ENCODE assay signal across 31 mouse cellular contexts in the genomic region with DNA sequence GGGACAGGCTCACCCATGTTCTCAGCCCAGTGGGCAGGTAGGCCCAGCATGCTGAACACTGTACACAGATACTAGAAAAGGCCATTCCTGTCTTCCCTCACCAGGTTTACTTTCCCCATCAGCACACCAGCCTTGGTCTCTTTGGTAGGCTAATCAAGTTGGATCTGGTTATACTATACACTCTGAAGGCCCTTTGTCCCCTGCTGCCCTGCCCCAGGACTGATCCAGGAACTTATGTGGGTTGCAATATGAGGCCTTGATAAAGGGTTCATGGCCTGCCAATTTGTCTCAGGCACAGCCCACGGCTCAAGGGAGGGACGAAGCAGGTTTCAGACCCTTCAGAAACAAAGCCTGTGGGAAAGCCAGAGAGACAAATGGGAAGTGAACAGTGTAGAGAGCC. TPM values are rescaled to one million over a fixed set of nuclear protein-coding genes. Genes with fewer than 3 reads are reported as not detected.
DNase-seq lines count a peak whose midpoint lies in the region; ATAC-seq and TF ChIP-seq lines count a peak whose summit lies in the region.
"Had no signal": no experiment of that assay in that cellular context is flagged by ENCODE, and none has a peak within 500 bp of the region (broad histone marks: within the 10 kb centered on the region; RNA-seq: fewer than 3 reads in every experiment).

No protein-coding gene starts in this region.

- peaks cover 6% of the 10 kb centered on the region for H3K27me3 ChIP-seq in embryonic facial prominence, embryonic 13.5 days
- peaks cover 18% of the 10 kb centered on the region for H3K27me3 ChIP-seq in embryonic facial prominence, embryonic 10.5 days (replicated peaks; ENCODE audit: low read depth, poor library complexity, severe bottlenecking)
- no peaks in the 10 kb centered on the region for H3K27me3 ChIP-seq in intestine, postnatal 0 days (replicated peaks; ENCODE audit: control insufficient read depth, insufficient read depth, low read length)
- no peaks in the 10 kb centered on the region for H3K27me3 ChIP-seq in stomach, postnatal 0 days (ENCODE audit: control insufficient read depth, insufficient read depth, low read length)
- H3K27me3 ChIP-seq: CH12.LX; embryonic facial prominence, embryonic 15.5 days; forebrain, embryonic 15.5 days; Patski had no signal

- no peaks in the 10 kb centered on the region for H3K36me3 ChIP-seq in embryonic facial prominence, embryonic 13.5 days
- H3K36me3 ChIP-seq in embryonic facial prominence, embryonic 10.5 days (replicated peaks), result no peaks in the 10 kb centered on the region
- H3K36me3 ChIP-seq in intestine, postnatal 0 days (ENCODE audit: control insufficient read depth, insufficient read depth), result no peaks in the 10 kb centered on the region
- no peaks in the 10 kb centered on the region for H3K36me3 ChIP-seq in stomach, postnatal 0 days (ENCODE audit: control insufficient read depth, insufficient read depth, low read length)
- H3K36me3 ChIP-seq: embryonic facial prominence, embryonic 12.5 days; embryonic facial prominence, embryonic 15.5 days; forebrain, embryonic 15.5 days; G1E had no signal

- H3K4me1 ChIP-seq in embryonic facial prominence, embryonic 13.5 days, result peaks cover 6% of the 10 kb centered on the region; the same call in 1 of the 2 replicates
- H3K4me1 ChIP-seq in embryonic facial prominence, embryonic 10.5 days, result peaks cover 6% of the 10 kb centered on the region
- 0 out of 2 replicates have a peak, but pooled peaks cover under 1% of the 10 kb centered on the region for H3K4me1 ChIP-seq in intestine, postnatal 0 days (replicated peaks; ENCODE audit: control insufficient read depth, insufficient read depth, low read length)
- no peaks in the 10 kb centered on the region for H3K4me1 ChIP-seq in stomach, postnatal 0 days (replicated peaks; ENCODE audit: control insufficient read depth, insufficient read depth)

- TF ChIP-seq EP300 in stomach, postnatal 0 days (optimal IDR thresholded peaks at IDR 0.05), result no peak

- no peak for ATAC-seq in embryonic facial prominence, embryonic 13.5 days (ENCODE audit: insufficient number of reproducible peaks, insufficient read depth, low FRiP score, low TSS enrichment, low read depth)
- ATAC-seq in intestine, postnatal 0 days, result peak; percentile 35; the same call in 1 of the 2 replicates
- ATAC-seq in stomach, postnatal 0 days (ENCODE audit: low FRiP score, low TSS enrichment), result peak; percentile 24; the same call in 1 of the 2 replicates
- no peak for ATAC-seq in erythroblast, adult 5-6 weeks (replicated peaks; ENCODE audit: low FRiP score, poor library complexity, severe bottlenecking)
- ATAC-seq: activated CD4-positive, CD25-positive, alpha-beta regulatory T cell, adult 4 months; CD4-positive, CD25-positive, alpha-beta regulatory T cell, adult 4 months; forebrain, embryonic 13.5 days; forebrain, embryonic 15.5 days; Patski had no signal

- H3K9me3 ChIP-seq in embryonic facial prominence, embryonic 13.5 days, result no peaks in the 10 kb centered on the region
- H3K9me3 ChIP-seq in embryonic facial prominence, embryonic 10.5 days, result no peaks in the 10 kb centered on the region
- H3K9me3 ChIP-seq in intestine, postnatal 0 days (ENCODE audit: control insufficient read depth), result no peaks in the 10 kb centered on the region
- H3K9me3 ChIP-seq in stomach, postnatal 0 days (ENCODE audit: control insufficient read depth, low read length), result no peaks in the 10 kb centered on the region
- H3K9me3 ChIP-seq: embryonic facial prominence, embryonic 12.5 days; embryonic facial prominence, embryonic 15.5 days; forebrain, embryonic 13.5 days; forebrain, embryonic 15.5 days; G1E had no signal

- TF ChIP-seq CTCF in intestine, postnatal 0 days (IDR thresholded peaks at IDR 0.05; ENCODE audit: low read depth), result no peak
- TF ChIP-seq CTCF in stomach, postnatal 0 days (IDR thresholded peaks at IDR 0.05; ENCODE audit: low read depth), result no peak

- H3K27ac ChIP-seq in embryonic facial prominence, embryonic 13.5 days, result no peak overlapping the region
- no peak overlapping the region for H3K27ac ChIP-seq in embryonic facial prominence, embryonic 10.5 days (replicated peaks)
- peak overlapping the region; percentile 70 for H3K27ac ChIP-seq in intestine, postnatal 0 days (ENCODE audit: low read depth, low read length)
- no peak overlapping the region for H3K27ac ChIP-seq in stomach, postnatal 0 days (replicated peaks)
- H3K27ac ChIP-seq: embryonic facial prominence, embryonic 12.5 days; embryonic facial prominence, embryonic 15.5 days; forebrain, embryonic 13.5 days; forebrain, embryonic 15.5 days had no signal

- WGBS in embryonic facial prominence, embryonic 13.5 days, result 70% methylated on average over 2 of the region's 2 CpGs
- 79% methylated on average over 2 of the region's 2 CpGs for WGBS in embryonic facial prominence, embryonic 10.5 days
- WGBS in intestine, postnatal 0 days, result 41% methylated on average over 2 of the region's 2 CpGs
- WGBS in stomach, postnatal 0 days, result 60% methylated on average over 2 of the region's 2 CpGs

- H3K4me2 ChIP-seq in embryonic facial prominence, embryonic 13.5 days, result no peak overlapping the region
- H3K4me2 ChIP-seq in intestine, postnatal 0 days (replicated peaks; ENCODE audit: low read depth), result no peak overlapping the region
- H3K4me2 ChIP-seq in stomach, postnatal 0 days (replicated peaks; ENCODE audit: low read depth), result no peak overlapping the region
- H3K4me2 ChIP-seq: embryonic facial prominence, embryonic 12.5 days; embryonic facial prominence, embryonic 15.5 days; forebrain, embryonic 13.5 days; forebrain, embryonic 15.5 days had no signal

- H3K9ac ChIP-seq in embryonic facial prominence, embryonic 13.5 days, result 0 out of 2 replicates have a peak overlapping the region, but pooled peaks have one; percentile 16
- H3K9ac ChIP-seq in intestine, postnatal 0 days (ENCODE audit: low read depth, low read length), result no peak overlapping the region; the same call in 1 of the 2 replicates
- no peak overlapping the region for H3K9ac ChIP-seq in stomach, postnatal 0 days (ENCODE audit: low read length)
- H3K9ac ChIP-seq: embryonic facial prominence, embryonic 12.5 days; embryonic facial prominence, embryonic 15.5 days; forebrain, embryonic 13.5 days; forebrain, embryonic 15.5 days had no signal

- no peak for DNase-seq in embryonic facial prominence, embryonic 10.5 days (ENCODE audit: low spot score)
- DNase-seq in stomach, postnatal 0 days (ENCODE audit: low spot score), result no peak
- no peak for DNase-seq in adrenal gland, adult 2 months
- DNase-seq: adrenal gland, postnatal 10 days; adrenal gland, postnatal 25 days; B cell, adult 2 months; cerebellum, adult 11 months; cerebellum, adult 18-20 months; cerebellum, adult 8-10 months; cerebellum, adult 9-11 months; cerebellum, postnatal 14 days; cerebellum, postnatal 36 days; embryo, embryonic 11 days had no signal

- H3K4me3 ChIP-seq in embryonic facial prominence, embryonic 13.5 days, result no peak overlapping the region
- no peak overlapping the region for H3K4me3 ChIP-seq in embryonic facial prominence, embryonic 10.5 days
- H3K4me3 ChIP-seq in intestine, postnatal 0 days (ENCODE audit: low read depth, low read length), result no peak overlapping the region
- no peak overlapping the region for H3K4me3 ChIP-seq in stomach, postnatal 0 days (ENCODE audit: low read depth, low read length)
- H3K4me3 ChIP-seq: embryonic facial prominence, embryonic 12.5 days; embryonic facial prominence, embryonic 15.5 days; forebrain, embryonic 13.5 days; forebrain, embryonic 15.5 days had no signal

RNA-seq across cellular contexts. Expression of a gene that starts 4.2 kb away (rescaled TPM):
- polyA plus RNA-seq in embryonic facial prominence, embryonic 13.5 days (2015; fragmentation: Nextera tagmentation; extraction: Ambion mirVana), result 3.6 and 3.7 TPM in 2 replicates
- 0.24 and 0.65 TPM in 2 replicates for polyA plus RNA-seq in embryonic facial prominence, embryonic 10.5 days (2016; fragmentation: Nextera tagmentation; extraction: Ambion mirVana)
- polyA plus RNA-seq in intestine, postnatal 0 days (2015; fragmentation: Nextera tagmentation; extraction: Ambion mirVana), result 624 and 632 TPM in 2 replicates
- polyA plus RNA-seq in stomach, postnatal 0 days (2015; fragmentation: Nextera tagmentation; extraction: Ambion mirVana), result 281 and 316 TPM in 2 replicates
- total RNA-seq in adrenal gland, adult 2 months (2021), result 1 to 10 TPM; 1.1 to 3.2 TPM
- 1.9 and 6.1 TPM in 2 replicates for polyA plus RNA-seq in adrenal gland, adult 2 months (2012; rRNA removed)
- total RNA-seq in erythroblast, adult 5-6 weeks (2015; ENCODE audit: low replicate concordance), result not detected in 2 replicates
- total RNA-seq in erythroblast, adult 5-6 weeks (2017; ENCODE audit: low replicate concordance), result not detected in 2 replicates
- total RNA-seq: common myeloid progenitor, adult 5-6 weeks had no signal
- polyA plus RNA-seq: G1E had no signal

RNA-seq across cellular contexts. Expression of a gene that starts 12.9 kb away (rescaled TPM):
- 57.6 and 61.8 TPM in 2 replicates for polyA plus RNA-seq in embryonic facial prominence, embryonic 13.5 days (2015; fragmentation: Nextera tagmentation; extraction: Ambion mirVana)
- polyA plus RNA-seq in embryonic facial prominence, embryonic 10.5 days (2016; fragmentation: Nextera tagmentation; extraction: Ambion mirVana), result 90.4 and 93.7 TPM in 2 replicates
- 81.2 and 88.1 TPM in 2 replicates for polyA plus RNA-seq in intestine, postnatal 0 days (2015; fragmentation: Nextera tagmentation; extraction: Ambion mirVana)
- polyA plus RNA-seq in stomach, postnatal 0 days (2015; fragmentation: Nextera tagmentation; extraction: Ambion mirVana), result 47.5 and 49.1 TPM in 2 replicates
- total RNA-seq in adrenal gland, adult 2 months (2021), result 10 to 100 TPM; 22.5 to 23.7 TPM
- 22.2 and 27.2 TPM in 2 replicates for polyA plus RNA-seq in adrenal gland, adult 2 months (2012; rRNA removed)
- 7.3 and 12.3 TPM in 2 replicates for total RNA-seq in erythroblast, adult 5-6 weeks (2015; ENCODE audit: low replicate concordance)
- 14.7 and 18.7 TPM in 2 replicates for total RNA-seq in erythroblast, adult 5-6 weeks (2017; ENCODE audit: low replicate concordance)

RNA-seq across cellular contexts. Expression of a gene that starts 13.4 kb away (rescaled TPM):
- polyA plus RNA-seq in embryonic facial prominence, embryonic 13.5 days (2015; fragmentation: Nextera tagmentation; extraction: Ambion mirVana), result 423 and 434 TPM in 2 replicates
- polyA plus RNA-seq in embryonic facial prominence, embryonic 10.5 days (2016; fragmentation: Nextera tagmentation; extraction: Ambion mirVana), result 570 and 593 TPM in 2 replicates
- 309 and 329 TPM in 2 replicates for polyA plus RNA-seq in intestine, postnatal 0 days (2015; fragmentation: Nextera tagmentation; extraction: Ambion mirVana)
- polyA plus RNA-seq in stomach, postnatal 0 days (2015; fragmentation: Nextera tagmentation; extraction: Ambion mirVana), result 279 and 293 TPM in 2 replicates
- 100 to 1,000 TPM; 138 to 155 TPM for total RNA-seq in adrenal gland, adult 2 months (2021)
- polyA plus RNA-seq in adrenal gland, adult 2 months (2012; rRNA removed), result 99.6 and 110 TPM in 2 replicates
- total RNA-seq in erythroblast, adult 5-6 weeks (2015; ENCODE audit: low replicate concordance), result 77.5 and 144 TPM in 2 replicates
- total RNA-seq in erythroblast, adult 5-6 weeks (2017; ENCODE audit: low replicate concordance), result 5.9 and 14.1 TPM in 2 replicates

RNA-seq across cellular contexts. Expression of a gene that starts 18.1 kb away (rescaled TPM):
- polyA plus RNA-seq in embryonic facial prominence, embryonic 13.5 days (2015; fragmentation: Nextera tagmentation; extraction: Ambion mirVana), result not detected in 2 replicates
- not detected in 2 replicates for polyA plus RNA-seq in embryonic facial prominence, embryonic 10.5 days (2016; fragmentation: Nextera tagmentation; extraction: Ambion mirVana)
- not detected in 2 replicates for polyA plus RNA-seq in intestine, postnatal 0 days (2015; fragmentation: Nextera tagmentation; extraction: Ambion mirVana)
- polyA plus RNA-seq in stomach, postnatal 0 days (2015; fragmentation: Nextera tagmentation; extraction: Ambion mirVana), result not detected in 2 replicates
- total RNA-seq in adrenal gland, adult 2 months (2021), result not detected
- not detected in 2 replicates for polyA plus RNA-seq in adrenal gland, adult 2 months (2012; rRNA removed)
- not detected in 2 replicates for total RNA-seq in erythroblast, adult 5-6 weeks (2015; ENCODE audit: low replicate concordance)
- not detected in 2 replicates for total RNA-seq in erythroblast, adult 5-6 weeks (2017; ENCODE audit: low replicate concordance)
- total RNA-seq: adrenal gland, adult 18-20 months; adrenal gland, postnatal 10 days; adrenal gland, postnatal 25 days; adrenal gland, postnatal 4 days; CH12.LX; common myeloid progenitor, adult 5-6 weeks; G1E had no signal
- polyA plus RNA-seq: activated CD4-positive, CD25-positive, alpha-beta regulatory T cell, adult 4 months; brain, embryonic 14.5 days; CD4-positive, CD25-positive, alpha-beta regulatory T cell, adult 4 months; embryonic facial prominence, embryonic 12.5 days; embryonic facial prominence, embryonic 15.5 days; forebrain, embryonic 11.5 days; forebrain, embryonic 13.5 days; forebrain, embryonic 15.5 days; frontal cortex, adult 2 months; G1E; Patski had no signal

RNA-seq across cellular contexts. Expression of a gene that starts 34.9 kb away (rescaled TPM):
- 83.9 and 87.7 TPM in 2 replicates for polyA plus RNA-seq in embryonic facial prominence, embryonic 13.5 days (2015; fragmentation: Nextera tagmentation; extraction: Ambion mirVana)
- 89.4 and 96.6 TPM in 2 replicates for polyA plus RNA-seq in embryonic facial prominence, embryonic 10.5 days (2016; fragmentation: Nextera tagmentation; extraction: Ambion mirVana)
- 53.7 and 63.0 TPM in 2 replicates for polyA plus RNA-seq in intestine, postnatal 0 days (2015; fragmentation: Nextera tagmentation; extraction: Ambion mirVana)
- polyA plus RNA-seq in stomach, postnatal 0 days (2015; fragmentation: Nextera tagmentation; extraction: Ambion mirVana), result 30.9 and 34.1 TPM in 2 replicates
- 10 to 100 TPM; 72.2 to 88.9 TPM for total RNA-seq in adrenal gland, adult 2 months (2021)
- 5.4 and 8.1 TPM in 2 replicates for polyA plus RNA-seq in adrenal gland, adult 2 months (2012; rRNA removed)
- total RNA-seq in erythroblast, adult 5-6 weeks (2015; ENCODE audit: low replicate concordance), result 28.4 and 63.2 TPM in 2 replicates
- 28.5 and 48.2 TPM in 2 replicates for total RNA-seq in erythroblast, adult 5-6 weeks (2017; ENCODE audit: low replicate concordance)

Comparison
In these comparisons a context has a peak if more than half of its experiments do, and no peak if none do; other contexts are left out.
1. ATAC-seq: peak in intestine, postnatal 0 days (single experiment) and stomach, postnatal 0 days (single experiment); none in embryonic facial prominence, embryonic 13.5 days (single experiment) and erythroblast, adult 5-6 weeks (single experiment).
2. RNA of a gene that starts 4.2 kb away (polyA plus RNA-seq): 624 to 632 TPM in intestine, postnatal 0 days and 281 to 316 TPM in stomach, postnatal 0 days; 3.6 to 3.7 TPM in embryonic facial prominence, embryonic 13.5 days, 1.9 to 6.1 TPM in adrenal gland, adult 2 months and 0.24 to 0.65 TPM in embryonic facial prominence, embryonic 10.5 days; every median in the first group is over 10 times any median in the second.